Mouse (Mus musculus) CD4-positive helper T cell, adult 2 months (primary cell): Measurements from ENCODE around the gene Ncor2.
A peak's percentile ranks its signal among the peaks of the same experiment; 100 is the strongest.

Experiments used
- DNase-seq: peaks from one replicate; pipeline ENCODE4 v3.0.0-alpha.2; 2012; ENCODE audit warnings: low read depth, missing footprints, low spot score

Gene Ncor2

DNA sequence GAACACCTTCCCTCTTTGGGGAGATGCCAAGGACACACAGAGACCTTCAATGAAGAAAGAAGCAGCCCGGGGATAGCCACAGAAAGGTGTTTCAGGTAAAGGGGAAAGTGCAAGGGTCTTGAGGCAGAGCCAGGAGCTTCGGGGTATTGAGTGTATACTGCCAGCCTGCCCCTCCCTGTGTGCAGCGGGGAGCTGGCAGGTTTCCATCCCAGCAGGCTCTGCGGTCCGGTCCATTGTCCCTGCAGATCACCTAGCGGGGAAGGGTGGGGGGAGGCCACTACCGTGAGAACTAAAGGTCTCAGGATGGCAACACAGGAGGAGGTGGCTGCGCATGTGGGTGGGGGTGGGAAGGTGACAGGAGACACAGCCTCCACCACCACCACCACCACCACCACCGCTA lies 12.6 kb upstream of the Ncor2 start:
- no peak for DNase-seq

GRCm38 (mm10) chr5:125190105-125190813 lies 11.2 kb upstream of the Ncor2 start:
- no peak for DNase-seq

GRCm38 (mm10) chr5:125189625-125190024 lies 10.6 kb upstream of the Ncor2 start:
- DNase-seq = peak; percentile 85

DNA sequence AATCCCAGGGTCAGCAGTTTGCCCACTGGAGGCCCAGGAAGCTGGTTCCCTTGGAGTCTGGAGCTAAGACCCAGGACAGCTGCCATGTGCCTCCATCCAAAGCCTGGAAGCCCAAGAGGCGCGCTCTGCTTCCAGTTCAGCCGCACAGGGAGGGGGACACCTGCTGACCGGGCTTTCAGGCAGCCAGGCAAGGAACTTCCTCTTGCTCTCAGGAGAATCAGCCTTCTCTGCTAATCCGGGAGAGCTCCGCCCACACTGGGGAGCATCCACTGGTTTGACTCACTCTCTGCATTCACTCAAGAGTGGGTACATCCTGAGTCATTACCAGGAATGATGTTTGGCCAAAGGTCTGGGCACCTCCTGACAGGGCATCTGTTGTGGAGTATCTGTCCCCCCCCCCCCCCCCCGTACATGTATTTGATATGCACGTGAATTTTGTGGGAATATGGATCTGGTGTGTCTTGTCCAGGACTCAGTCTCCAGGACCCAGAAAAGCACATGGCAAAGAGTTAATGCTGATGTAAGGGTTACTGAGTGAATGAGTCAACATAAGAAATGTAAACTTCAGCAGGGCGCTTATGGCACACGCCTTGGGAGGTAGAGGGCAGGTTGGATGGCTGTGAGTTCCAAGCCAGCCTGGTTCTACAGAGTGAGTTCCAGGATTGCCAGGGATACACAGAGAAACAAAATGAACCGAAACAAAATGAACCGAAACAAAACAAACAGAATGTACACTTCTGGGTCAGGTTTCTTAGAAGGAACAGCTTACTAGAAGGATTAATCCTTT lies 10.0 kb upstream of the Ncor2 start:
- DNase-seq = no peak

DNA sequence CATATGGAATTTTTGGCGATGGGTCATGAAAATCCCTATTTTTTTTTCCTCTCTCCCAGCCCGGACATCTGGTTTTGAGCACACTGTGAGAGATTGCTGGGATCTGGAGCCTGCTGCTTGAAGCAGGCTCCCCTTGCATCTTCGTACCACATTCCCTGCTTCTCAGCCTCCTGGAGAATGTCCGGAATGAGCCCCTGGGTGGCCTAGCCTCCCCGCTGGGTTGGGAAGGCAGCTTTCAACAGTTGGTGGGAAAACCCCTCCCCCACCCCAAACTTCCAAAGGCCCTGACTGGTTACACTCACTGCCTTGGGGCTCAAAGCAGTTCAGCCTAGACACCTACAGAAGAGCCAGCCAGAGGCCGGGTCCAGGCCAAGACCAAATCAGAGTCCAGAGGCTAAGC lies 5.8 kb upstream of the Ncor2 start:
- DNase-seq = no peak

DNA sequence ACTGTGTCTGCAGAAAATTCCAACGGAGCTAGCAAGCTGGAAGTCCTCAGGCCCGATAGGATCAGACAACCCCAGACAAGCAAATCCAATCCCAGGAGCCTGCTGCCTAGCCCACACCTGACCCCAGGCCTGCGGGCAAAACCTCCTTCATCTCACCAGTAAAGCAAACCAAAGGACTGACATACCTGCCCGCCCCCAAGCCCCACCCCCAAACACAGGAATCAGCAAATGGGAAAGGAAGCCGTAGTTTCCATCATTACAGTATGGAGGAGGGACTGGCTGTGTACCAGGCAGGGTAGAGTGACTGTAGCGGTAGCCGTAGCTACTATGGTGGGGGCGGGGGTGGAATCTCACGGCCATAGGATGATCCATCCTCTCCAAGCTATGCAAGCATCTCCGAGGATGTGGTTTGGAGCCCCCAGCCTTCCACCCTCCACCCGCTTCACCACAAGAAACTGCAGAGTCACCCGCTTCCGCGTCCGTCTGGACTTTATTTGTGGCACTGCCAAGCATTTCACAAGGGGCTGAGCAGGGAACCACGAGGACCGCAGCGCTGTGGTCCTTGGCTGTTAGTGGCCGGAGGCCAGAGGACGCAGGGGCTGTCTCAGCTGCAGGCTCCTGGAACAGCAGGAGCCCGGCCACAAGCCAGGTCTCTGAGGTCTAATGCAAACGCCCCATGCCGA lies 4.4 kb upstream of the Ncor2 start:
- peak; percentile 69 for DNase-seq

DNA sequence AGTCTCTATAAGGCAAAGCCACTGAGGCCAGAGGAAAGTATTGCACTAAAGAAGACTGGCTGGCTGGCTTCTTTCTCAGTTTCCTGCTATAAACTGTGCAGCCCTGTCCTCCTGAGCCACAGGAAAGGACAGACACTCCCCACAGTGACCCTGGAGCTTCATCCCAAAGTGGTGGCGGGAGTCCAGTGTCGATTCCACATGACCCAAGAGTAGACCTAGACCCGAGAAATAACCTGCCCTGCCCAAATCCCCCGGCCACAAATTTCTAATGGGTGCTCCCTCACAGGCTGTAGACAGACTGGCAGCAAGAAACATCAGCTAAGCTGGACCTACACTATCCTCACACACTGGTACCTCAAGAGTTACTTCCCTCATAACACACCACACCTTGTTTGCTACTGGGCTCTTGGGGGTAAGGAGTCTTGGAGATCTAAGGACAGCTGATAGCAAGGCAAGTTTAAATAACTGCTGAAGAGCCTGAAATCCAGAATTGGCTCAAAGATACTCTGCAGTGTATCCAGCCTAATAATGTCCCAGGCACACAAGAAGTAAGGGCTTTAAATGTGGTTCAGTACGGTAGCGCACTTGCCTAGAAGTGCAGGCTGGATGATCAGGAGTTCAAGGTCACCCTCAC lies 1.7 kb upstream of the Ncor2 start:
- DNase-seq = no peak

GRCm38 (mm10) chr5:125179735-125180629 lies 963 bp upstream of the Ncor2 start:
- peak; percentile 70 for DNase-seq

DNA sequence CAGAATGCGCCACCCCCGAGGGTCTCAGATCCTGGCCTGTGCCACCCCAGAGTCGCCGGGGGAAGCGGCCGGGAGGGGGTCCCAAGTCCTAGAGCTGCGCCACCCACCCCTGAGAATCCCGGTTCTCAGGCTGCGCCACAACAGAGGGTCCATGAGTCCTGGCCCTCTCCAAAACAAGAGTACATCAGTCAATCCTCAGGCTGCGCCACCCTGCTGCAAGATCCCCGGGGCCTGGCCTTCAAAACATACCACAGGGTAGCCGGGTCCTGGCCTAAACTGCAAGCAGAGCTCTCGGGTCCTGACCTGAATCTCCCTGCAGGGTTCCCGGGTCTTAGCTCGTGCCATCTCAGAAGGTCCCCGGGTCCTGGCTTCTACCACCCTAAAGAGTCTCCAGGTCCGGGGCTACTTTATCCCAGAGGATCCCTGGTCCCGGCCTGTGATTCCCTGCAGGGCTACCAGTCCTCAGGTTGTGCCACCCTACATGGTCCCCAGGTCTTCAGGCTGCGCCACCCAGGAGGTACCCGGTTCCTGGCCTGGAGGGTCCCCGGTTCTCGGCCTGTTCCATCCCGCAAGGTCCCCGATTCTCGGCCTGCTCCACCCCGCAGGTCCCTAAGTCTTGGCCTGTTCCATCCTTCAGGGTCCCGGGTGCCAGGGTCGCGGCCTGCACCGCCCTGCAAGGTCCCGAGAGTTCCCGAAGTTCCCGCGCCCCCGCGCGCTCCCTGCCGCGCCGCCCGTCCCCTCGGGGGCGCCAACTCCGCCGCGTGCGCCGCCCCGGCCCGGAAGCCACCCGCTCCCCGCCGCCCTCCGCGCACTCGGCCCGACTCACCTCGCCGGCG lies 630 bp downstream of the Ncor2 start:
- DNase-seq = peak; percentile 66

GRCm38 (mm10) chr5:125177481-125178134 lies 1.4 kb downstream of the Ncor2 start:
- DNase-seq = peak; percentile 91

- DNase-seq = no peak
These were observed 2.2 kb downstream of the Ncor2 start for GRCm38 (mm10) chr5:125176864-125177263.

DNA sequence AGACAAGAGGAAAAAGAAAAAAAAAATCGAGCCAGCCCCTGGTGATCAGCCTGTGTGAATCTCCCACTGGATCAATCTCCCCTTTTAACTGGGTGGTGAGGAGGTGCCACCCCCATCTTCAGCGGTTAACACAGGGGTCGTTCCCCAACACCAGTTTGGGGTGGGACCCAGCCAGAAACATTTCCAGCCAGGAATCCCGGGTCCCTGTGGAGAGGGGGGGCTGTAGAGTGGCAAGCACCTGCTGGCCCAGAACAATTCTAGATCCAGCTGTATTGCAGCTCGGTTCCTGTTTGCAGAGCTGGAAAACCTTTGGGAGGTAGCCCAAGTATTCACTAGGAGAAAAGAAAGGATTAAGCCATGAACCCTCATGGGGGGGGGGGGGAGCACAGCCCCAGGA lies 2.7 kb downstream of the Ncor2 start:
- no peak for DNase-seq

DNA sequence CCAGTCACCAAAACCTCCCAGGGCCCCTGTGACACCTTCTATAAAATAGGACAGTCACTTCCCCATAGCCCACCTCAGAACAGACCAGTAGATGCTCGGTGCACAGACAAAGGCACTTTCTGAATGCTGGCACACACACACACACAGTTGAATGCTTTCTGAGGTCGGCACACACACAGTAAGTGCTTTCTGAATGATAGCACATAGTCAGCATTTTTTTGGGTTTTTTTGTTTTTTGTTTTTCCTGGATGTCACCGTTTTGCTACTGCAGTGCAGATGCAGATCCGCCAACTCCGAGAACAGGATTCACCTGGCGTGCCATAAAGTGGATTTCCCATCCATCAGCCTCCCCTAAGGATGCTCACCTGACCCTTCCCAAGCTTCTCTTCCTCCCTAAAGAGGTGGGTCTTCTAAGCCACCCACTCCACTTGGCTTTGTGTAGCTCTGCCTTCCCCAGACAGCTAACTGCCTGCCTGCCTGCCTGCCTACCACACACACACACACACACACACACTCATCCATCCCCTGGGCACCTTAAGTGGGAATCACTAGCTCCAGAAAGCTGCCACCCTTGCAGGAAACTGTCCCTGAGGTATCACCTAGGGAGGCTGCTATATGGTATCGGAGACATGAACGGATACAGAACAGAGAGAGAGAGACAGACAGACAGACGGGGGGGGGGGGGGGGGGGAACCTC lies 3.2 kb downstream of the Ncor2 start:
- DNase-seq = no peak

GRCm38 (mm10) chr5:125174726-125175672 lies 4.0 kb downstream of the Ncor2 start:
- DNase-seq = no peak

DNA sequence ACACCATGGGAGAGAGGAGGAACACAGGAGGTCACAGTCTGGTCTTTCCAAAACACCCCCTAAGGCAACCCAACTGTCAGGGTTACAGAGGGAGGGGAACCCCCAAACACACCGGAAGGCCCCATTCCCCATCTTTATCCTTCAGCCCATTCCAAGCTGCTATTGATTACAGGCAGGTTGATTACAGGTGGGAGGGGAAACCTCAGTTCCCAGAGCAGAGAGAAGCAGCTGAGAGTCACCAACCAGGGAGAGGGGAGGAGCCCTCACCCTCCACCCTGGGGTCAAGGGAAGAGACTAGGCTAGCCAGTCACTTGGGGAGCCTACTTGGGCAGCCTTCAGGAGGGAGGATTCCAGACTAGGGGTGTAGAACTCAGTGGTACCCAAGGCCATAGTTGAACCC lies 5.2 kb downstream of the Ncor2 start:
- DNase-seq = no peak

DNA sequence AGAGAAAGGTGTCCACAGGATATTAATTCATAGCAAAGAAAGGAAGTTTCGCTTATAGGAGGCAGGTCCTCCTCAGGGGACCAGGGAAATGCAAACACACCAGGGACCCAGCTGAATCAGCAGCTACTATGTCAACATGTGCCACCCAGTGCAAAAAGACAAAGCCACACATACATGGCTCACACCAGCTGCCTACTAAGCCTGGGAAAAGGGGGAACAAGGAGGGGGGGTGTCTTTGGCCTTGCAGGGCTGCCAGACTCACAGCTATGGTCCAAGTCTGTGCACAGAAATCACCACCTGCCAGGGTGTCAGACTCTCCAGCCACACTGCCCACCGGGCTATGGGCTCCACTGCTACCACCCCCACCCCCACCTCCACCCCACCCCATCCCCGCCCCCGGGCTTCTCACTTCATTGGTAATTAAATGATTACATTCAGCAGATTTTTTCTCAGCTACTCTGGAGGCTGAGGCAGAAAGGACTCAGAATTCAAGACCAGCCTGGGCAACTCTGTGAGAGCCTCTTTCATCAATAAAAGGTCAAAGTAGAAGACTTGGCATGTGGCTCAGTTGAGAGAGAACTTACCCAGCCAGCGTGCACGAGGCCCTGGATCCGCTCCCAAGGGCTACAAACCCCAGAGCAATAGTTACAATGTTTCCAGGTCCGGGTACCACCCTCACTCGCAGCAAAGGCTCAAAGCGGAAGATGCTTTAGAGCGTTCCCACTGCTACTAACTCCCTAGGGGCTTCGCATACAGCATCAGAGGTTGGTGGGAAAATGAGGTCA lies 6.0 kb downstream of the Ncor2 start:
- no peak for DNase-seq

DNA sequence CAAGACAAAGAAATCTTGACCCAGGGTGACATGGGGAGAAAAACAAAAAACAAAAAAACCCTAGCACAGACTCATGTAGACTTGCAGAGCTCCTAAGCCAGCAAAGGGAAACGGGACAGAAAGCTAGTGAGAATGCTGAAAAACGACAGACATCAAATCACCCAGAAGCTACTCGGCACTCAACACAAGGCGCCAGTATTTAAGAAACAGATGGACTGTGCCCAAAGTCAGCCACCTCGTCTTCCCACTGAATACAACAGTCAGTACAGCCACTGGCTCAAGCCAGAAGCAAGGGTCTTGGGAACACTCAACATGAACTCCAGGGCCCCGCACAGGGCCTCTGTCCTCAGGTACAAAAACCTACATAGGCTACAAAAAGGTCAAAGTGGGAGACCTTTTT lies 7.8 kb downstream of the Ncor2 start:
- DNase-seq = no peak
